Mouse (Mus musculus) brain, embryonic 14.5 days (tissue): ENCODE data around the gene Bbs7.

ENCODE experiments used
- CTCF ChIP-seq: fragments of 200-500 bp; IDR thresholded peaks from 2 replicates; pipeline ENCODE4 v1.5.1; 2012; ENCODE audit warnings: inconsistent platforms, mild to moderate bottlenecking, moderate library complexity, borderline replicate concordance; ENCODE audit not compliant: insufficient read depth, insufficient read length; ENCODE audit errors: extremely low read depth
- POLR2A ChIP-seq: fragments of 200-500 bp; IDR thresholded peaks from 2 replicates; pipeline ENCODE4 v1.6.1; 2012; ENCODE audit warnings: mild to moderate bottlenecking, inconsistent platforms, borderline replicate concordance; ENCODE audit not compliant: poor library complexity, insufficient read depth, insufficient read length, severe bottlenecking; ENCODE audit errors: extremely low read depth

GRCm38 (mm10) chr3:36536041-36536440 lies 77.2 kb downstream of the Bbs7 start:
- no peak for TF ChIP-seq CTCF
- TF ChIP-seq POLR2A = no peak
